Mouse (Mus musculus) forebrain, embryonic 10.5 days (tissue): Measurements from ENCODE around the gene Cog4. TPM values are rescaled to one million over a fixed set of nuclear protein-coding genes. Genes with fewer than 3 reads are reported as not detected.
A peak's percentile ranks its signal among the peaks of the same experiment; 100 is the strongest.

Experiments used
- DNase-seq: peaks from one replicate; pipeline ENCODE4 v3.0.0-alpha.2; 2017; ENCODE audit warnings: low spot score; ENCODE audit errors: extremely low spot score
- H3K27ac ChIP-seq: fragments of 300-500 bp; sonication (generic); 2 replicates; pipeline ENCODE4 v1.5.1; 2016; ENCODE audit warnings: mild to moderate bottlenecking
- H3K27me3 ChIP-seq: fragments of 300-500 bp; sonication (generic); 2 replicates; pipeline ENCODE4 v1.6.1; 2016; ENCODE audit warnings: mild to moderate bottlenecking; ENCODE audit not compliant: poor library complexity, severe bottlenecking
- H3K36me3 ChIP-seq: fragments of 300-500 bp; sonication (generic); replicated peaks from 2 replicates; pipeline ENCODE4 v1.6.1; 2016; ENCODE audit warnings: mild to moderate bottlenecking, moderate library complexity
- H3K4me1 ChIP-seq: fragments of 300-500 bp; sonication (generic); 2 replicates; pipeline ENCODE4 v1.6.1; 2016
- H3K4me3 ChIP-seq: fragments of 300-500 bp; sonication (generic); 2 replicates; pipeline ENCODE4 v1.5.1; 2016; ENCODE audit warnings: mild to moderate bottlenecking, moderate library complexity
- H3K9me3 ChIP-seq: fragments of 300-500 bp; sonication (generic); 2 replicates; pipeline ENCODE4 v1.6.1; 2016; ENCODE audit warnings: mild to moderate bottlenecking, moderate library complexity
- WGBS: fragments of 180-500 bp; shearing (Covaris S2); methylation state at CpG from one replicate; pipeline ENCODE4 v1.1.7; 2016; 5-methylcytosine and 5-hydroxymethylcytosine counted together
- polyA plus RNA-seq: library from polyadenylated mRNA; unstranded; fragments of >200 nt; fragmentation: Nextera tagmentation; extraction: Ambion mirVana; gene quantifications from 2 replicates; pipeline ENCODE4 v1.2.1, GENCODE M21; 2016

The Cog4 gene
- polyA plus RNA-seq, 1 experiment from 2014 or later, result 73.2 TPM

GRCm38 (mm10) chr8:110812349-110813080, 33.9 kb upstream of the Cog4 start:
- no peaks in the 10 kb centered on the region for H3K9me3 ChIP-seq
- no peaks in the 10 kb centered on the region for H3K27me3 ChIP-seq
- peaks cover 92% of the 10 kb centered on the region for H3K36me3 ChIP-seq
- WGBS, result 97% methylated on average over 7 of the region's 7 CpGs
- no peaks in the 10 kb centered on the region for H3K4me1 ChIP-seq
- DNase-seq, result no peak
- H3K4me3 ChIP-seq, result no peak overlapping the region
- H3K27ac ChIP-seq, result no peak overlapping the region

GRCm38 (mm10) chr8:110813081-110813812, 33.2 kb upstream of the Cog4 start:
- no peak for DNase-seq
- 91% methylated on average over 7 of the region's 7 CpGs for WGBS
- Histone ChIP-seq H3K4me1 (no peaks in the 10 kb centered on the region), H3K4me3 (no peak overlapping the region), H3K9me3 (no peaks in the 10 kb centered on the region), H3K36me3 (peaks cover 99% of the 10 kb centered on the region), H3K27ac (no peak overlapping the region), H3K27me3 (no peaks in the 10 kb centered on the region)

DNA sequence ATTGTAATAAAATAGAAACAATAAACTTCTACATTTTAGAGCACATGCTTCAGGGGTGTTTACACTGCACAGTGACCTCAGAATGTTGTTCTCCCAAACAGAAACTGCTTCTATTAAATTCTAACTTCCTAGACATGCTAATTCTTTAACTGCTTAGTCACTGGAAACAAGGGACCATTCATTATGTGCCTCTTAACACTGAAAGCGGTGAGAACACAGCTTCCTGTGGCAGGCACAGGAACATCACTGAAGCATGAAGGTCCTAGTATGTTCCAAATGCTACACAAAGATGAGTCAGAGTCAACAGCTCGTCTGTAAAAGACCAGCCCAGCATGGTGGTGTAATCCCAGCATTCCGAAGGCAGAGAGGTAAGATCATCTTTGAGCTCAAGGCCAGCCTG, 31.1 kb upstream of the Cog4 start:
- no peak overlapping the region for H3K4me3 ChIP-seq
- 80% methylated on average over 3 of the region's 3 CpGs for WGBS
- DNase-seq, result no peak
- peaks cover 100% of the 10 kb centered on the region for H3K36me3 ChIP-seq
- no peaks in the 10 kb centered on the region for H3K4me1 ChIP-seq
- H3K27me3 ChIP-seq, result no peaks in the 10 kb centered on the region
- no peak overlapping the region for H3K27ac ChIP-seq
- H3K9me3 ChIP-seq, result no peaks in the 10 kb centered on the region

DNA sequence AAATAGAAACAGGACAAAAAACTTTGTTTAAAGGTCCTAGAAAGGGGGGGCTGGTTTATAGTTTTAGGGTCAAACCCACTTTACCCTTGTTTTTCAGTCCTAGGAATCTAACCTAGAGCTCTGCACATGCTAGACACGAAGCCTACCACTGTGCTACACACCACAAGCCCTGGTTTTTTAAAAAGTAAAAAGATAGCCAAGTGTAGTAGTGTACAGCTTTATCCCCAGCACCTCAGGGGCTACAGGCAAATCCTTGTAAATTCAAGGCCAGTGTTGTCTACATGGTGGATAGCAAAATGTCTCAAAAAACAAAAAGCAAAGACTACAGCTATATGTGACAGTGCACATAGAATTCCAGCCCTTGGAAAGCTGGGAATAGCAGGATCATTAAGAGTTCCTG, 29.4 kb upstream of the Cog4 start:
- Histone ChIP-seq H3K9me3 (no peaks in the 10 kb centered on the region), H3K4me3 (no peak overlapping the region), H3K27me3 (no peaks in the 10 kb centered on the region), H3K4me1 (no peaks in the 10 kb centered on the region), H3K36me3 (peaks cover 100% of the 10 kb centered on the region), H3K27ac (no peak overlapping the region)
- WGBS, result 91% methylated on average over 1 of the region's 1 CpGs
- DNase-seq, result no peak

- no peak overlapping the region for H3K4me3 ChIP-seq
- H3K27me3 ChIP-seq, result no peaks in the 10 kb centered on the region
- 94% methylated on average over 3 of the region's 3 CpGs for WGBS
- no peak overlapping the region for H3K27ac ChIP-seq
- peaks cover 100% of the 10 kb centered on the region for H3K36me3 ChIP-seq
- no peaks in the 10 kb centered on the region for H3K4me1 ChIP-seq
- no peaks in the 10 kb centered on the region for H3K9me3 ChIP-seq
- no peak for DNase-seq
Measured at GRCm38 (mm10) chr8:110818593-110818992, 27.8 kb upstream of the Cog4 start.

- 92% methylated on average over 2 of the region's 2 CpGs for WGBS
- H3K36me3 ChIP-seq, result peaks cover 100% of the 10 kb centered on the region
- H3K4me3 ChIP-seq, result no peak overlapping the region
- no peaks in the 10 kb centered on the region for H3K9me3 ChIP-seq
- no peak overlapping the region for H3K27ac ChIP-seq
- no peak for DNase-seq
- H3K27me3 ChIP-seq, result no peaks in the 10 kb centered on the region
- no peaks in the 10 kb centered on the region for H3K4me1 ChIP-seq
Measured at GRCm38 (mm10) chr8:110820257-110820656, 26.1 kb upstream of the Cog4 start.

GRCm38 (mm10) chr8:110821960-110822359, 24.4 kb upstream of the Cog4 start:
- no peaks in the 10 kb centered on the region for H3K9me3 ChIP-seq
- peaks cover 100% of the 10 kb centered on the region for H3K36me3 ChIP-seq
- no peak overlapping the region for H3K4me3 ChIP-seq
- DNase-seq, result no peak
- 88% methylated on average over 3 of the region's 3 CpGs for WGBS
- no peaks in the 10 kb centered on the region for H3K4me1 ChIP-seq
- H3K27me3 ChIP-seq, result no peaks in the 10 kb centered on the region
- no peak overlapping the region for H3K27ac ChIP-seq

GRCm38 (mm10) chr8:110824861-110825260, 21.5 kb upstream of the Cog4 start:
- no peak for DNase-seq
- 76% methylated on average over 1 of the region's 1 CpGs for WGBS
- Histone ChIP-seq H3K4me3 (no peak overlapping the region), H3K36me3 (peaks cover 100% of the 10 kb centered on the region), H3K9me3 (no peaks in the 10 kb centered on the region), H3K4me1 (no peaks in the 10 kb centered on the region), H3K27ac (no peak overlapping the region), H3K27me3 (no peaks in the 10 kb centered on the region)

GRCm38 (mm10) chr8:110828511-110828910, 17.9 kb upstream of the Cog4 start:
- 93% methylated on average over 3 of the region's 3 CpGs for WGBS
- Histone ChIP-seq H3K27me3 (no peaks in the 10 kb centered on the region), H3K36me3 (peaks cover 100% of the 10 kb centered on the region), H3K9me3 (no peaks in the 10 kb centered on the region), H3K4me3 (no peak overlapping the region), H3K27ac (no peak overlapping the region), H3K4me1 (no peaks in the 10 kb centered on the region)
- DNase-seq, result no peak

DNA sequence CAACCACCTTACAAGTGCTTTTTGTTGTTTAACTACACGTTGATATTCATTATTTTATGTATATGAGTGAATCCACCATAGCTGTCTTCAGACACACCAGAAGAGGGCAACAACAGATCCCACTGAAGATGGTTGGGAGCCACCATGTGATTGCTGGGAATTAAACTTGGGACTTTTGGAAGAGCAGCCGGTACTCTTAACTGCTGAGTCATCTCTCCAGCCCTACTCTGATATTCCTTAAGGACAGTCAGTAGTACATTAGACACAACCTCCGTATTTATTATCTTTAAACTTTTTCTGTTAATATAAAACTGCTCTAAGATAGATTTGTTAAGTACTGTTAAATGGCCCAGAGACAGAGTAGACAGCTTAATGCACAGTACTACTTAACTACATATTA, 14.4 kb upstream of the Cog4 start:
- H3K27ac ChIP-seq, result no peak overlapping the region
- H3K36me3 ChIP-seq, result peaks cover 100% of the 10 kb centered on the region
- no peaks in the 10 kb centered on the region for H3K9me3 ChIP-seq
- no peak for DNase-seq
- WGBS, result 90% methylated on average over 3 of the region's 3 CpGs
- no peaks in the 10 kb centered on the region for H3K4me1 ChIP-seq
- no peaks in the 10 kb centered on the region for H3K27me3 ChIP-seq
- H3K4me3 ChIP-seq, result no peak overlapping the region

GRCm38 (mm10) chr8:110842012-110842574, 4.3 kb upstream of the Cog4 start:
- no peak overlapping the region for H3K27ac ChIP-seq
- no peaks in the 10 kb centered on the region for H3K9me3 ChIP-seq
- no peaks in the 10 kb centered on the region for H3K27me3 ChIP-seq
- no peak for DNase-seq
- H3K36me3 ChIP-seq, result peaks cover 81% of the 10 kb centered on the region
- 93% methylated on average over 3 of the region's 3 CpGs for WGBS
- no peak overlapping the region for H3K4me3 ChIP-seq
- peaks cover 15% of the 10 kb centered on the region for H3K4me1 ChIP-seq

DNA sequence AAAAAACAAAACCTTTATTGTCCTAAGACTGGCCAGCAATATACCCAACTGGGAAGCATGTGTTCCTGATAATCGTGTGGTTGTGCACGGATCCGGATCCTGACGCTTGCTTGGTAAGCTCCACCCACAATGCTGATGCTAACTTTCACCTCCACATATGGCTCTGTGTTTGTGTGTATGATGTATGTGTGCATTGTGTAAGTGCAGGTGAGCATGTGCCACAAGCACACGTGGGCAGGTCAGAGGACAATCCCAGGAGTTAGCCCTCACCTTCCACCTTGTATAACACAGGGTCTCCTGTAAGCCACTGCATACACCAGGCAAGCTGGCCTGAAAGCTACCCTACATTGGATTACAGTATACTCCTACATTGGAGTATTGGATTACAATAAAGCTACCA, 3.2 kb upstream of the Cog4 start:
- Histone ChIP-seq H3K27ac (no peak overlapping the region), H3K27me3 (no peaks in the 10 kb centered on the region), H3K4me1 (peaks cover 23% of the 10 kb centered on the region), H3K36me3 (peaks cover 70% of the 10 kb centered on the region), H3K4me3 (no peak overlapping the region), H3K9me3 (no peaks in the 10 kb centered on the region)
- no peak for DNase-seq
- WGBS, result 90% methylated on average over 5 of the region's 5 CpGs

DNA sequence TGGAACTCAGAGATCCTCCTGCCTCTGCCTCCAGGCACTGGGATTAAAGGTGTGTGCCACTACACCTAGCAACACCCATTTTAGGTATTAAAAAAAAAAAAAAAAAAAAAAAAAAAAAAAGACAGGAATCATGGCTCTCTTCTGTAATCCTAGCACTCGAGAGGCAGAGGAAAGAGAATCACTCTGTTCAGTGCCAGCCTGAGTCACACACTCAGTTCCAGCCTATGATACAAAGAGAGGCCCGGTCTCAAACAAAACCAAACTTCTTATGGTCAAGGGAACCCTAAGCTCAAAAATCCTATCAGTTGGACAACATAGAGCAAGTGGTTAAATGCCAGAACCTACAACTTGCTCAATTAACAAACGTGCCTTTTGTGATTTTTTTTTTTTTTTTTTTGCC, 1.5 kb upstream of the Cog4 start:
- peaks cover 58% of the 10 kb centered on the region for H3K36me3 ChIP-seq
- 87% methylated on average over 3 of the region's 3 CpGs for WGBS
- H3K27me3 ChIP-seq, result no peaks in the 10 kb centered on the region
- peak overlapping the region; percentile 72 for H3K4me3 ChIP-seq
- no peaks in the 10 kb centered on the region for H3K9me3 ChIP-seq
- DNase-seq, result no peak
- peaks cover 24% of the 10 kb centered on the region for H3K4me1 ChIP-seq
- no peak overlapping the region for H3K27ac ChIP-seq
